Mouse (Mus musculus): Measurements from ENCODE around the gene Arhgap17.

GRCm38 (mm10) chr7:123399286-123399685 lies 29.6 kb upstream of the Arhgap17 start:
- TF ChIP-seq CTCF (IDR thresholded peaks at IDR 0.05; ENCODE audit: control insufficient read depth, insufficient read depth, low read length): no peak
- no peak for TF ChIP-seq POLR2A (IDR thresholded peaks at IDR 0.05; ENCODE audit: borderline replicate concordance, control insufficient read depth, low read depth, low read length)
